Mouse (Mus musculus): Measurements from ENCODE around the gene Stat5b. TPM values are rescaled to one million over a fixed set of nuclear protein-coding genes. Genes with fewer than 3 reads are reported as not detected.
"Not testable (repeated sequence)": the region's sequence is repeated elsewhere in the genome, so short reads cannot be mapped to it uniquely, and the experiment has no call there.

Stat5b gene
- total RNA-seq, 2 experiments from 2014 or later = 47.6 to 53.2 TPM

GRCm38 (mm10) chr11:100817311-100817710 is 33.2 kb downstream of the Stat5b start:
- ATAC-seq (ENCODE audit: poor library complexity, severe bottlenecking) = no peak

GRCm38 (mm10) chr11:100816801-100817200 is 33.7 kb downstream of the Stat5b start:
- ATAC-seq (ENCODE audit: poor library complexity, severe bottlenecking) = no peak

GRCm38 (mm10) chr11:100816342-100816741 is 34.2 kb downstream of the Stat5b start:
- ATAC-seq (ENCODE audit: poor library complexity, severe bottlenecking) = no peak

GRCm38 (mm10) chr11:100814498-100814897 is 36.0 kb downstream of the Stat5b start:
- peak; percentile 79 for ATAC-seq (ENCODE audit: poor library complexity, severe bottlenecking)

GRCm38 (mm10) chr11:100811132-100811531 is 39.4 kb downstream of the Stat5b start:
- no peak for ATAC-seq (ENCODE audit: poor library complexity, severe bottlenecking)

GRCm38 (mm10) chr11:100810516-100810915 is 40.0 kb downstream of the Stat5b start:
- no peak for ATAC-seq (ENCODE audit: poor library complexity, severe bottlenecking)

- no peak for ATAC-seq (ENCODE audit: poor library complexity, severe bottlenecking)
These were observed 43.9 kb downstream of the Stat5b start for GRCm38 (mm10) chr11:100806380-100807305.

GRCm38 (mm10) chr11:100805535-100805934 is 45.0 kb downstream of the Stat5b start:
- ATAC-seq (ENCODE audit: poor library complexity, severe bottlenecking) = peak; percentile 70

GRCm38 (mm10) chr11:100804409-100804808 is 46.1 kb downstream of the Stat5b start:
- ATAC-seq (ENCODE audit: poor library complexity, severe bottlenecking) = peak; percentile 80

- no peak for ATAC-seq (ENCODE audit: poor library complexity, severe bottlenecking)
These were observed 51.1 kb downstream of the Stat5b start for GRCm38 (mm10) chr11:100799426-100799825.

- no peak for ATAC-seq (ENCODE audit: poor library complexity, severe bottlenecking)
These were observed 53.9 kb downstream of the Stat5b start for GRCm38 (mm10) chr11:100796585-100796984.

GRCm38 (mm10) chr11:100795386-100795785 is 55.1 kb downstream of the Stat5b start:
- ATAC-seq (ENCODE audit: poor library complexity, severe bottlenecking) = no peak

- peak; percentile 77 for ATAC-seq (ENCODE audit: poor library complexity, severe bottlenecking)
These were observed 59.0 kb downstream of the Stat5b start for GRCm38 (mm10) chr11:100791457-100792049.

- ATAC-seq (ENCODE audit: poor library complexity, severe bottlenecking) = not testable (repeated sequence)
These were observed 59.9 kb downstream of the Stat5b start for GRCm38 (mm10) chr11:100790644-100791043.

GRCm38 (mm10) chr11:100789702-100790101 is 60.8 kb downstream of the Stat5b start:
- ATAC-seq (ENCODE audit: poor library complexity, severe bottlenecking) = no peak

- ATAC-seq (ENCODE audit: poor library complexity, severe bottlenecking) = no peak
These were observed 64.8 kb downstream of the Stat5b start for GRCm38 (mm10) chr11:100785774-100786173.

- ATAC-seq (ENCODE audit: poor library complexity, severe bottlenecking) = no peak
These were observed 66.2 kb downstream of the Stat5b start for GRCm38 (mm10) chr11:100784286-100784685.

- ATAC-seq (ENCODE audit: poor library complexity, severe bottlenecking) = no peak
These were observed 68.0 kb downstream of the Stat5b start for GRCm38 (mm10) chr11:100782568-100782967.

- ATAC-seq (ENCODE audit: poor library complexity, severe bottlenecking) = no peak
These were observed 68.6 kb downstream of the Stat5b start for GRCm38 (mm10) chr11:100781763-100782475.

GRCm38 (mm10) chr11:100780247-100780646 is 70.3 kb downstream of the Stat5b start:
- ATAC-seq (ENCODE audit: poor library complexity, severe bottlenecking) = no peak

GRCm38 (mm10) chr11:100778069-100778468 is 72.5 kb downstream of the Stat5b start:
- ATAC-seq (ENCODE audit: poor library complexity, severe bottlenecking) = no peak

All from megakaryocyte, adult 5-6 weeks (primary cell).